Mouse (Mus musculus) megakaryocyte, embryonic 14.5 days (primary cell): ENCODE data around the gene Ube2e2. TPM values are rescaled to one million over a fixed set of nuclear protein-coding genes. Genes with fewer than 3 reads are reported as not detected.

ENCODE experiments used
- H3K27me3 ChIP-seq: replicated peaks from 2 replicates; pipeline ENCODE3; 2012; ENCODE audit warnings: inconsistent platforms
- H3K36me3 ChIP-seq: replicated peaks from 2 replicates; pipeline ENCODE3; 2012; ENCODE audit warnings: low read length, inconsistent platforms, mixed read lengths
- H3K4me1 ChIP-seq: 2 replicates; pipeline ENCODE4 v1.6.1; 2012; ENCODE audit warnings: inconsistent platforms
- H3K4me3 ChIP-seq: replicated peaks from 2 replicates; pipeline ENCODE3; 2012; ENCODE audit warnings: moderate library complexity, mild to moderate bottlenecking, inconsistent platforms
- H3K9me3 ChIP-seq: 2 replicates; pipeline ENCODE4 v1.6.1; 2012; ENCODE audit warnings: inconsistent platforms
- FLI1 ChIP-seq: IDR thresholded peaks from 2 replicates; pipeline ENCODE4 v1.6.1; 2012; ENCODE audit warnings: low read length, inconsistent platforms, mixed read lengths
- GATA1 ChIP-seq: IDR thresholded peaks from 3 replicates; pipeline ENCODE4 v1.6.1; 2012; ENCODE audit warnings: mixed read lengths, low read length, inconsistent platforms, borderline replicate concordance
- polyA plus RNA-seq: library from polyadenylated mRNA; stranded (reverse); fragments of >175 nt; gene quantifications from 2 replicates; pipeline ENCODE4 v1.2.3, GENCODE M21; 2012; ENCODE audit warnings: low replicate concordance; ENCODE audit not compliant: insufficient read depth

The Ube2e2 gene
- polyA plus RNA-seq, 1 experiment, result 6.0 TPM

GRCm38 (mm10) chr14:18796857-18797256 lies 97.2 kb downstream of the Ube2e2 start:
- Histone ChIP-seq H3K4me1 (no peaks in the 10 kb centered on the region), H3K9me3 (no peaks in the 10 kb centered on the region), H3K36me3 (no peaks in the 10 kb centered on the region), H3K4me3 (no peak overlapping the region), H3K27me3 (no peaks in the 10 kb centered on the region)
- TF ChIP-seq GATA1, result no peak
- no peak for TF ChIP-seq FLI1

GRCm38 (mm10) chr14:18795787-18796186 lies 98.3 kb downstream of the Ube2e2 start:
- Histone ChIP-seq H3K9me3 (0 out of 2 replicates have a peak, but pooled peaks cover 3% of the 10 kb centered on the region), H3K27me3 (no peaks in the 10 kb centered on the region), H3K36me3 (no peaks in the 10 kb centered on the region), H3K4me1 (no peaks in the 10 kb centered on the region), H3K4me3 (no peak overlapping the region)
- TF ChIP-seq FLI1 (no peak), GATA1 (no peak)

- H3K4me3 ChIP-seq, result no peak overlapping the region
- TF ChIP-seq GATA1 (no peak), FLI1 (no peak)
- no peaks in the 10 kb centered on the region for H3K9me3 ChIP-seq
- H3K27me3 ChIP-seq, result no peaks in the 10 kb centered on the region
- H3K4me1 ChIP-seq, result 0 out of 2 replicates have a peak, but pooled peaks cover 3% of the 10 kb centered on the region
- no peaks in the 10 kb centered on the region for H3K36me3 ChIP-seq
Observed at GRCm38 (mm10) chr14:18778993-18779675, 114.9 kb downstream of the Ube2e2 start.

- no peaks in the 10 kb centered on the region for H3K36me3 ChIP-seq
- no peak overlapping the region for H3K4me3 ChIP-seq
- H3K27me3 ChIP-seq, result no peaks in the 10 kb centered on the region
- H3K4me1 ChIP-seq, result 0 out of 2 replicates have a peak, but pooled peaks cover 3% of the 10 kb centered on the region
- TF ChIP-seq FLI1 (no peak), GATA1 (no peak)
- H3K9me3 ChIP-seq, result no peaks in the 10 kb centered on the region
Observed at GRCm38 (mm10) chr14:18778241-18778640, 115.8 kb downstream of the Ube2e2 start.

GRCm38 (mm10) chr14:18776132-18776531 lies 117.9 kb downstream of the Ube2e2 start:
- Histone ChIP-seq H3K36me3 (no peaks in the 10 kb centered on the region), H3K27me3 (no peaks in the 10 kb centered on the region), H3K4me1 (0 out of 2 replicates have a peak, but pooled peaks cover 3% of the 10 kb centered on the region), H3K4me3 (no peak overlapping the region), H3K9me3 (no peaks in the 10 kb centered on the region)
- no peak for TF ChIP-seq GATA1
- no peak for TF ChIP-seq FLI1

DNA sequence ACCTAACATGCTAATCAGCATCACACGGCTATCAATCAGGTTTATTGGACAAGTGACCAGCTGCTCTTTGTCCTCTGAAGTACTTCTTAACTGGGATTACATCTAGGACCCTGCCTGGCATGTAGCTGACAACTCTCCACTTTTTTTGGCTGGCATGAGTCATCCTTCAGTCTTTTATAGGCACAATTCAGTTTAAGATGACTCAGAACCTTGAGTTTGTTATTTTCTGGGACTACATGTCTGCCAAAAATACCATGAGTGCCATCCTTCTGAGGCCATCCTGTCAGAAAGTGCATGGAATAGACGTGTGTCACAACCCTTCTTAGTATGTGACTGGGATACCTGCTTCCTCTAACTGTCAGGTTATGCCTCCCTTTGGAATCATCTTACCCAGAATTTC lies 120.3 kb downstream of the Ube2e2 start:
- TF ChIP-seq GATA1 (no peak), FLI1 (no peak)
- Histone ChIP-seq H3K4me3 (no peak overlapping the region), H3K9me3 (no peaks in the 10 kb centered on the region), H3K4me1 (no peaks in the 10 kb centered on the region), H3K27me3 (no peaks in the 10 kb centered on the region), H3K36me3 (no peaks in the 10 kb centered on the region)

- Histone ChIP-seq H3K4me1 (no peaks in the 10 kb centered on the region), H3K9me3 (no peaks in the 10 kb centered on the region; the same call in 1 of the 2 replicates), H3K4me3 (no peak overlapping the region), H3K27me3 (no peaks in the 10 kb centered on the region), H3K36me3 (no peaks in the 10 kb centered on the region)
- TF ChIP-seq GATA1, result no peak
- no peak for TF ChIP-seq FLI1
Observed at GRCm38 (mm10) chr14:18759601-18760356, 134.3 kb downstream of the Ube2e2 start.

DNA sequence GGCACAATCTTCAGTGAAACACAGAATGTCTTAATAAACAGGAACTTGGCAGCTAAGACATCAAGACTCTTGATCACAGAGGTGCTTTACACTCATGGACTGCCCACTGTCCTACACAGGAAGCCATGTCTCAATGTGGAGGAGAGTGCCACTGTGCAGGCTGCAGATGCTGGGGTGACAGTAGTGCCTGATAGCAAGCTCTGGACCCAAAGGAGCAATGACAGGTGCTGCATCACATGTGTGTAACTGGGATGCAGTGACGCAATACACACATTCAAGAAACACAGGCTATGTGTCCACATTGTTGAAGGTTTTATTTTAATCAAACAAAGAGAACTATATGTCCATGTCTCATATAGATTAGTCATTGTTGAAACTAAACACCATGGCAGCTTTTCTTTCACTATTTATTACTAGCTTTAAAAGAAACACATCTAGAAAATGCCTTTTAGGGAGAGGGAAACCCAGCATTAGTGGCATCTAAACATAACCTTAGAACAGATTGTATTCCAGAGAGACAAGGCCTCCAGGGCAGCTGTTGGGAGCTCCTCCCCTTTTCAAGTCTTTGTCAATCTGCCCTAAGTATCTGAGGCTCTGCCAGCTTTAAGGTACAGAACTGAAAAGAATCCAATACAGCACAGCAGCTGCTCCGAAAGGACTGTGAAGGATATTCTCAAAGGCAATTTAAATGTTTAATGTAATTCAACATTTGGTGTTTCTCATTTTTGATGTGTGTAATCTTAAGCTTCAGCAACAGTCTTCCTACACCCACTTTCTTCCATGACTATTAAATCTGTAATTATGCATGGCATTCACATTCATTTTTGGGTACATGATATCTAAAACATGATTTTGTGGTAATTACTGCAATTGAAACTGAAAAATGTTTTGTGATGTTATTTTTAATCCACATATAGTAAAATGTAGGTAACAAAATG lies 135.2 kb downstream of the Ube2e2 start:
- Histone ChIP-seq H3K27me3 (no peaks in the 10 kb centered on the region), H3K36me3 (no peaks in the 10 kb centered on the region), H3K4me3 (peak overlapping the region; percentile 42), H3K4me1 (no peaks in the 10 kb centered on the region), H3K9me3 (no peaks in the 10 kb centered on the region)
- no peak for TF ChIP-seq FLI1

DNA sequence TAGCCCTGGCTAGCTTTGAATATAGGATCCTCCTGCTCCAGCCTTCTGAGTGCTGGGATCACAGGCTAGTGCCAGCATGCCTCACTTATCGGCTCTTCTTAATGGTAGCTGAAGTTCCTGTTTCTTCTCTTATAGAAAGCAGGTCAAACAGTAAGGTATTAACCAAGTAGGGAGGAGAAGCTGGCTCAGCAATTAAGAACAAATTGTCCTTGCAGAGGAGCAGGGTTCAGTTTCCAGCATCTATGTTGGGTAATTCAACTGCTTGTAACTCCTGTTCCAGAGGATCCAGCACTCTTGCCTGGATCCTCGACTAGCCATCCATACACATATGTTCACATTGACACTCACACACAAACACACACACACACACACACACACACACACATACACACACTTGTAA lies 136.1 kb downstream of the Ube2e2 start:
- H3K4me1 ChIP-seq, result no peaks in the 10 kb centered on the region
- no peak overlapping the region for H3K4me3 ChIP-seq
- TF ChIP-seq FLI1, result no peak
- no peak for TF ChIP-seq GATA1
- no peaks in the 10 kb centered on the region for H3K36me3 ChIP-seq
- peaks cover 2% of the 10 kb centered on the region; the same call in 1 of the 2 replicates for H3K9me3 ChIP-seq
- H3K27me3 ChIP-seq, result no peaks in the 10 kb centered on the region

DNA sequence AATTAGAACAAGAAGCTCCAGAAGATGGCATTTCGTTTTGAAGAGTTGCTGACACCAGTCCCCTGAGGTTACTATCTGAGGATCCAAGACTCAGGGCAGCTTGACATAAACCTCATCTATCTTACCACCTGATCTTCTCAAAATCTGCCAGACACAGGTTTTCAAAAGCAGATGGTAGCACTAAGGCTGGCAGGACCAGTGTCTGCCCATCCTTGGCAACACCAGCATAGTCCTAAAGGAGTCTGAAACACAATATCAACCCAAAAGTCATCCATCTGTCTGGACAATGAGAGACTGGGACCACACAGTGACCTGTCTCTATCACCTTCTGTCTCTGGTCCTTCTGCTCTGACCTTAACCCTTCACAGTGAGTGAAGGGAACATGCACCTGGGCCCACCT lies 138.7 kb downstream of the Ube2e2 start:
- H3K4me1 ChIP-seq, result no peaks in the 10 kb centered on the region
- TF ChIP-seq FLI1, result no peak
- no peak for TF ChIP-seq GATA1

More for the DNA sequence above, 138.7 kb downstream of the Ube2e2 start:
- Histone ChIP-seq H3K27me3 (no peaks in the 10 kb centered on the region), H3K4me3 (no peak overlapping the region), H3K9me3 (peaks cover 2% of the 10 kb centered on the region; the same call in 1 of the 2 replicates), H3K36me3 (no peaks in the 10 kb centered on the region)
